Mouse (Mus musculus) megakaryocyte, embryonic 14.5 days (primary cell): ENCODE data around the gene Nup133.

Source experiments
- FLI1 ChIP-seq: IDR thresholded peaks from 2 replicates; pipeline ENCODE4 v1.6.1; 2012; ENCODE audit warnings: low read length, inconsistent platforms, mixed read lengths
- GATA1 ChIP-seq: IDR thresholded peaks from 3 replicates; pipeline ENCODE4 v1.6.1; 2012; ENCODE audit warnings: mixed read lengths, low read length, inconsistent platforms, borderline replicate concordance

GRCm38 (mm10) chr8:123873364-123873763 is 75.7 kb downstream of the Nup133 start:
- TF ChIP-seq GATA1 (no peak), FLI1 (no peak)
